Mouse (Mus musculus) lung, embryonic 16.5 days (tissue): ENCODE measurements around the gene Esyt1. TPM values are rescaled to one million over a fixed set of nuclear protein-coding genes. Genes with fewer than 3 reads are reported as not detected.

Experiments used
- ATAC-seq: fragments of 200-750 bp; cut with Nextera tagmentation; 2 replicates; pipeline ENCODE4 v1.8.0; 2017; ENCODE audit warnings: low read depth, mild to moderate bottlenecking, moderate library complexity
- H3K27ac ChIP-seq: fragments of 300-500 bp; sonication (generic); 2 replicates; pipeline ENCODE4 v1.5.1; 2014; ENCODE audit warnings: mild to moderate bottlenecking, control low read depth, low read length
- H3K27me3 ChIP-seq: fragments of 300-500 bp; sonication (generic); 2 replicates; pipeline ENCODE4 v1.6.1; 2014; ENCODE audit warnings: low read depth, low read length, mixed read lengths; ENCODE audit not compliant: control insufficient read depth, insufficient read depth
- H3K36me3 ChIP-seq: fragments of 300-500 bp; sonication (generic); 2 replicates; pipeline ENCODE4 v1.6.1; 2014; ENCODE audit warnings: low read length; ENCODE audit not compliant: control insufficient read depth, insufficient read depth
- H3K4me1 ChIP-seq: fragments of 300-500 bp; sonication (generic); replicated peaks from 2 replicates; pipeline ENCODE4 v1.6.1; 2014; ENCODE audit warnings: low read length, mixed read lengths; ENCODE audit not compliant: control insufficient read depth, insufficient read depth
- H3K4me2 ChIP-seq: fragments of 300-500 bp; sonication (generic); 2 replicates; pipeline ENCODE4 v1.6.1; 2014; ENCODE audit warnings: low read depth, low read length, control low read depth
- H3K4me3 ChIP-seq: fragments of 300-500 bp; sonication (generic); 2 replicates; pipeline ENCODE4 v1.5.1; 2014; ENCODE audit warnings: mild to moderate bottlenecking, low read length, control low read depth
- H3K9ac ChIP-seq: fragments of 300-500 bp; sonication (generic); 2 replicates; pipeline ENCODE4 v1.6.1; 2014; ENCODE audit warnings: low read length, control low read depth
- H3K9me3 ChIP-seq: fragments of 300-500 bp; sonication (generic); 2 replicates; pipeline ENCODE4 v1.6.1; 2016; ENCODE audit warnings: low read length; ENCODE audit not compliant: control insufficient read depth
- WGBS: fragments of 180-500 bp; shearing (Covaris S2); extraction: QIAGEN DNeasy Blood & Tissue Kit; methylation state at CpG from one replicate; pipeline ENCODE4 v1.1.7; 2014; 5-methylcytosine and 5-hydroxymethylcytosine counted together
- polyA plus RNA-seq: library from polyadenylated mRNA; unstranded; fragments of >200 nt; fragmentation: Nextera tagmentation; extraction: Ambion mirVana; gene quantifications from 2 replicates; pipeline ENCODE4 v1.2.1, GENCODE M21; 2015

Esyt1 gene
- polyA plus RNA-seq, 1 experiment from 2014 or later = 32.5 TPM

- Histone ChIP-seq H3K4me3 (no peak overlapping the region), H3K4me1 (peaks cover 2% of the 10 kb centered on the region; the same call in 1 of the 2 replicates), H3K9me3 (0 out of 2 replicates have a peak, but pooled peaks cover 2% of the 10 kb centered on the region), H3K27ac (no peak overlapping the region), H3K9ac (no peak overlapping the region), H3K4me2 (no peak overlapping the region), H3K27me3 (no peaks in the 10 kb centered on the region), H3K36me3 (no peaks in the 10 kb centered on the region)
- 71% methylated on average over 8 of the region's 8 CpGs for WGBS
- ATAC-seq = no peak
Measured at GRCm38 (mm10) chr10:128503532-128503931, 22.1 kb downstream of the Esyt1 start.

- Histone ChIP-seq H3K4me2 (no peak overlapping the region), H3K4me1 (peaks cover 5% of the 10 kb centered on the region; the same call in 1 of the 2 replicates), H3K27ac (no peak overlapping the region), H3K9me3 (0 out of 2 replicates have a peak, but pooled peaks cover 2% of the 10 kb centered on the region), H3K4me3 (no peak overlapping the region), H3K27me3 (no peaks in the 10 kb centered on the region), H3K9ac (no peak overlapping the region), H3K36me3 (no peaks in the 10 kb centered on the region)
- 70% methylated on average over 5 of the region's 5 CpGs for WGBS
- ATAC-seq = no peak
Measured at GRCm38 (mm10) chr10:128502341-128502740, 23.3 kb downstream of the Esyt1 start.

GRCm38 (mm10) chr10:128499116-128499671, 26.5 kb downstream of the Esyt1 start:
- H3K27me3 ChIP-seq = no peaks in the 10 kb centered on the region
- H3K9ac ChIP-seq = peak overlapping the region; percentile 70
- H3K36me3 ChIP-seq = no peaks in the 10 kb centered on the region; the same call in 1 of the 2 replicates
- WGBS = 1% methylated on average over 21 of the region's 21 CpGs
- peak overlapping the region; percentile 68 for H3K4me2 ChIP-seq
- H3K9me3 ChIP-seq = no peaks in the 10 kb centered on the region
- peaks cover 9% of the 10 kb centered on the region for H3K4me1 ChIP-seq
- H3K4me3 ChIP-seq = peak overlapping the region; percentile 60
- H3K27ac ChIP-seq = peak overlapping the region; percentile 96
- ATAC-seq = peak; percentile 43

- Histone ChIP-seq H3K9me3 (no peaks in the 10 kb centered on the region), H3K4me1 (peaks cover 9% of the 10 kb centered on the region), H3K36me3 (no peaks in the 10 kb centered on the region; the same call in 1 of the 2 replicates), H3K4me3 (peak within 1 kb of the TSS; percentile 60), H3K27me3 (no peaks in the 10 kb centered on the region), H3K27ac (peak within 1 kb of the TSS; percentile 96), H3K4me2 (peak within 1 kb of the TSS; percentile 68), H3K9ac (peak within 1 kb of the TSS; percentile 70)
- WGBS = 1% methylated on average over 27 of the region's 27 CpGs
- ATAC-seq = peak; percentile 92
Measured at GRCm38 (mm10) chr10:128498590-128498989, 27.1 kb downstream of the Esyt1 start, which contains the start of gene Myl6b. Myl6b (minus strand) TSS chr10:128498685.

- Histone ChIP-seq H3K9ac (no peak overlapping the region), H3K4me2 (no peak overlapping the region), H3K27ac (no peak overlapping the region), H3K9me3 (no peaks in the 10 kb centered on the region), H3K4me1 (peaks cover 12% of the 10 kb centered on the region), H3K36me3 (no peaks in the 10 kb centered on the region; the same call in 1 of the 2 replicates), H3K4me3 (no peak overlapping the region), H3K27me3 (no peaks in the 10 kb centered on the region)
- WGBS = 36% methylated on average over 6 of the region's 6 CpGs
- ATAC-seq = no peak
Measured at GRCm38 (mm10) chr10:128497134-128497737, 28.4 kb downstream of the Esyt1 start.

GRCm38 (mm10) chr10:128496509-128497077, 29.1 kb downstream of the Esyt1 start:
- H3K36me3 ChIP-seq = peaks cover 5% of the 10 kb centered on the region
- peaks cover 18% of the 10 kb centered on the region for H3K4me1 ChIP-seq
- no peak for ATAC-seq
- no peak overlapping the region for H3K4me2 ChIP-seq
- 27% methylated on average over 6 of the region's 6 CpGs for WGBS
- H3K4me3 ChIP-seq = no peak overlapping the region
- no peaks in the 10 kb centered on the region for H3K27me3 ChIP-seq
- H3K9me3 ChIP-seq = no peaks in the 10 kb centered on the region
- no peak overlapping the region for H3K27ac ChIP-seq
- no peak overlapping the region for H3K9ac ChIP-seq

- 75% methylated on average over 4 of the region's 4 CpGs for WGBS
- ATAC-seq = no peak
Measured at GRCm38 (mm10) chr10:128495903-128496302, 29.8 kb downstream of the Esyt1 start.

GRCm38 (mm10) chr10:128495270-128495669, 30.4 kb downstream of the Esyt1 start:
- H3K27me3 ChIP-seq = no peaks in the 10 kb centered on the region
- H3K4me3 ChIP-seq = no peak overlapping the region
- ATAC-seq = no peak
- 75% methylated on average over 2 of the region's 2 CpGs for WGBS
- peaks cover 11% of the 10 kb centered on the region for H3K36me3 ChIP-seq
- H3K27ac ChIP-seq = no peak overlapping the region
- H3K9ac ChIP-seq = no peak overlapping the region; the same call in 1 of the 2 replicates
- H3K4me1 ChIP-seq = peaks cover 29% of the 10 kb centered on the region
- no peaks in the 10 kb centered on the region for H3K9me3 ChIP-seq
- peak overlapping the region; percentile 78 for H3K4me2 ChIP-seq

More at GRCm38 (mm10) chr10:128495903-128496302, 29.8 kb downstream of the Esyt1 start:
- no peak overlapping the region for H3K27ac ChIP-seq
- peaks cover 9% of the 10 kb centered on the region for H3K36me3 ChIP-seq
- H3K27me3 ChIP-seq = no peaks in the 10 kb centered on the region
- H3K4me1 ChIP-seq = peaks cover 25% of the 10 kb centered on the region
- no peak overlapping the region for H3K4me3 ChIP-seq
- no peaks in the 10 kb centered on the region for H3K9me3 ChIP-seq
- H3K9ac ChIP-seq = no peak overlapping the region
- H3K4me2 ChIP-seq = no peak overlapping the region

GRCm38 (mm10) chr10:128494667-128495245, 30.9 kb downstream of the Esyt1 start:
- H3K9me3 ChIP-seq = no peaks in the 10 kb centered on the region
- H3K9ac ChIP-seq = peak overlapping the region; percentile 83
- WGBS = 46% methylated on average over 11 of the region's 11 CpGs
- peak overlapping the region; percentile 99 for H3K27ac ChIP-seq
- peak overlapping the region; percentile 78 for H3K4me2 ChIP-seq
- H3K27me3 ChIP-seq = no peaks in the 10 kb centered on the region
- H3K36me3 ChIP-seq = peaks cover 16% of the 10 kb centered on the region
- peaks cover 29% of the 10 kb centered on the region for H3K4me1 ChIP-seq
- peak overlapping the region; percentile 77 for H3K4me3 ChIP-seq
- no peak for ATAC-seq
